Mouse (Mus musculus) testis, postnatal 14 days (tissue): ENCODE measurements around the gene Hipk2.

ENCODE experiments used
- DNase-seq: peaks from one replicate; pipeline ENCODE4 v3.0.0; 2021; ENCODE audit warnings: low spot score

Gene Hipk2

GRCm38 (mm10) chr6:38829452-38829851 is 46.5 kb downstream of the Hipk2 start:
- no peak for DNase-seq

DNA sequence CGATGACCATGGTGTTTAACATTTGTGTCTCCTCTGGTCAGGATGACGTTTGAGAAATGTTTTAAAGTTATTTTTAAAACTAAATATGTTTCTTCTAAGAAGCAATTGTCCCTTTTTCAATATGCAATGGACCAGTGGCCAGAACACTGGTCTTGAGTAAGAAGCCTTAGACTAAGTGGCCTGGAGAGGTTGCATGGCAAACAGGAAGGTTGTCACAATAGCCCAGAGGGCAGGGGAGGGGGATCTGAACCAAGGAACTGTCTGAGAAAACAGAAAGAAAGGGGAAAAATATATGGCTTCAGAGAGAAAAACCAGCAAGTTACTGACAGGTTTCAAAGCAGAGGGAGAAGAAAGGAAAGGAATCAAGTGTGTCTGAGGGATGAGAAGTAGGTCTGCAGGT is 47.8 kb downstream of the Hipk2 start:
- no peak for DNase-seq

GRCm38 (mm10) chr6:38827435-38827834 is 48.5 kb downstream of the Hipk2 start:
- no peak for DNase-seq

DNA sequence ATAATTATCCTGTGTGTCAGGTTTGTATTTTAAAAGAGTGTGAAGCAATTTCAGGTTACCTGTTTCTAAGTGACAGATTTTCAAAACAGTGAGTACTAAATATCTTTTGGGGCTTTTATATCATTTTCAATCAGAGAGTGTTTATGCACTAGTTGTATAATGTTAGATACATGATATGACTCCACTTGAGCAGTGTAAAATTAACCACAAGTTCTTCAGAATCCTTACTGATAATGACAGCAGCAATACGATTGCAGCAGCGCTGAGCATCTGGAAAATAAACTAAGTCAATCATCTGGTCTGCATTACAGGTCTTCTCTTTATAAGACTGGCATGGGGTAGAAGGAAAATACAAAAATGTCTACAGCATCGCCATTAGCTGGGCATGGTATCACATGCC is 49.1 kb downstream of the Hipk2 start:
- no peak for DNase-seq

- no peak for DNase-seq
Observed at GRCm38 (mm10) chr6:38825886-38826285, 50.1 kb downstream of the Hipk2 start.

DNA sequence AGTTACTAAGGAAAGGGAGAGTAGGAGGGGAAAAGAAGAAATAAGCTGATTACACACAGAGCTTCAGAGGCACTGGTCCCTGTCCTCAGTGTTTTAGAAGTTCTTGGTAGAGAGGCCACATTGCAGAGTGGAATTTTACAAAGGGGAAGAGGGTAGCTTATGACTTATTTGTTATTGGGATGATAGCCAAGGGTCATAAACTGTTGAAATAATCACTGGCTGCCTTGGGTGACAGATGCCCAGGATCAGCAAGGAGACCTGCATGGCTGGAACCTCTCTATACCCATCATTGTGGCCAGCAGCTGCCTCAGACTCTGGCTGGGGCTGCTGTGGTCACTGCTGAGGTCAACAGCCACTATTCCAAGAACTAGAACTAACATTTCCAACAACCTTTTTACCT is 52.1 kb downstream of the Hipk2 start:
- DNase-seq, result no peak

DNA sequence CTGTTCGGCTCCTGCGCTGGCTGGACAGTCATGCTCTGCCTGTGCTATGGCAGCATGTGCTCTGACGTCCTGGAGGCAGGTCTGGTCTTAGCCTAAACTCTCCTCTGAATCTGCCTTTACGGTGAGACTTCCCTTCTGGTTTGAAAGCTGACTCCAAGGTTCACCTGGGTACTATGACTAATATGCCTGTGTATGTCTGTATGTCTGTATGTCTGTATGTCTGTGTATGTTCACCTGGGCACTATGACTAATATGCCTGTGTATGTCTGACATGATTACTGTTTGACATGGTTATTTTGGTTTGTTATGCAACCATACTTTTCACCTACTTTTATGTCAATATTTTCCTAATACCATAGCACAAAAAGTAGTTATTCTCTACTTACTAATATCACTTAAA is 52.8 kb downstream of the Hipk2 start:
- DNase-seq, result no peak

DNA sequence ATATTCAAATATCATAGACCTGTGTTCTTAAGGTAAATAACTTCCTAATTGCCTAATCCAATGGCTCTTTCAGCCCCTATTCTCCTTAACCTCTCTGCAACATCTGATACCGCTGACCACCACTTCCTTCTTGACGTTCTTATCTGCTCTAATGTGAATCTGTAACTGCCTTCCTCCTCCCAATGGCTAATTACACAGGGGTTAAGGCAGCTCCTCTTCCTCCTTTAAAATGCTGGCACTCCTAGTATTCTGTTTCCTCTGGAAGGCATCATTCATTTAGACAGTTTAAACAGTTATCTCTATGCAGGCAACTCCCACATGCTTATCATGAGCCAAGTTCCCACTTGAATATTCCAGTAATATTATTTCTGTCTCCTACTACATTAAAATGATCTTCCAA is 54.3 kb downstream of the Hipk2 start:
- DNase-seq, result no peak

GRCm38 (mm10) chr6:38820862-38821261 is 55.1 kb downstream of the Hipk2 start:
- DNase-seq, result no peak

DNA sequence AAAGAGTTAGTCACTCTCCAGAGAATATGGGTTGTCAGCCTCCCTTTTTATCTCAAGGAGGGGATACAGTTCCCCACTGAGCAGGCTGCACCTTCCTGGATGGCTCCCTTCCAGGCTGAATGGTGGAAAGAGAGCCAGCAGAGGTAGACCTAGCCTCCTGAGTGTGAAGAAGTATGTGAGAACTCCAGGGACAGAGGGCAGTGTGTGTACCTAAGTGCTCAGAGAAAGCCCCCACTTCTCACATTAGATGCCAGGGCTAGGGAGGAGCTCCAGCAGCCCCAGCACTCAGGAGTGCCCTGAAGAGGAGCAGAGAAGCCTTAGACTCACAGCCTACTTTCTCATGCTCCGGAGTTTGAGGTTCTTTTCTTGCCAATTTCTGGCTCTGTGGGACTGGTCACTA is 59.7 kb downstream of the Hipk2 start:
- no peak for DNase-seq

- DNase-seq, result no peak
Observed at GRCm38 (mm10) chr6:38815582-38815981, 60.4 kb downstream of the Hipk2 start.

DNA sequence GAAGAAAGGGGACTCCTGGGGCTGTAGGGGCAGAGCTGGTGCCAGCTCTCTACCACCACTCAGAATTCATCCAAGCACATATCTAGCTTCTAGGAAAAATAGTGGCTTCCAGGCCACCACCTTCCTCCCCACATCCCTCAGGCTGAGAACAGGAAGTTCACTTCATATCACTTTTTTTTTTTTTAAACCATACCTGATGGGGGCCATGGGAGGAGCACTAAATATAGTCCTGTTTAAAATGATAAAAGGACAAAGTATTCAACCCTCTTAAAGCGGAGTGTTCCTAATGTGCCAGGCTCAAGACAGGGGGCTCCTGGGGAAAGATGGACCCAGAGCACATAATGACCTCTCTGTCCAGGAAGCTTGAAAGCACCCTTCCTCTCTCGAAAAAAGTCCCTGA is 61.3 kb downstream of the Hipk2 start:
- no peak for DNase-seq

GRCm38 (mm10) chr6:38811459-38812145 is 64.4 kb downstream of the Hipk2 start:
- no peak for DNase-seq

- DNase-seq, result no peak
Observed at GRCm38 (mm10) chr6:38810121-38810475, 65.9 kb downstream of the Hipk2 start.

DNA sequence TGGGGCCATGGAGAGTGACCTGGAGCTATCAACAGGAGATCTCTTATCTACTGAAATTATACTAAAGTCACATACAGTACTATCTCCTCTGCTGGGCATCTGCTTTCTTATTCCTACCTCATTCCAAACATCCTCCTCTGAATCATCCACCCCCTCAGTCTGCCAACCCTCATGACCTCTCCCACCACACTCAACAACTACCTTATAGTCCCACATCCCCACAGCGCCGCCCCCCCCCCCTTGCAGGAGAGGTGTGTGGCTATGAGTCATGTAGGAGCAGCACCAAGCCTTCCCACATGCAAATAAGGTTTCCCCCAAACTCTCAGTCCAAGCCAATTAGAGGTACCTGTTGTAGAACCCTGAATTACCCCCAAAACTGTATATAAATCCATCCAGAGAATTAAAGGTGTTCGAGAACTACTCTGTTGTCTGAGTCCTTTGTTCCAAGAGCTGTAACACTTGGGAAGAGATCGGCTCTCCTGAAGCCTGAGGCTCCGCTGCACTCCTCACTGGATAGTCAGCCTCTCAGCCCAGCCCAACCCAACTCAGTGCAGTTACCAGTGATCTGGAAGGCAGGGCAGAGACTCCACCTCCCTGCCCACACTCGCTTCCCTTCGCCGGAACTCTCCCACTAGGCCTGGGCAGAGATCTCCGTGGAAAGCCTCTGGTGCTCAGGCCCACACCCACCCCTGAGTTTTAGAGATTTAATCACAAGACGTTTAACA is 66.4 kb downstream of the Hipk2 start:
- DNase-seq, result no peak

- DNase-seq, result no peak
Observed at GRCm38 (mm10) chr6:38808317-38808716, 67.6 kb downstream of the Hipk2 start.

DNA sequence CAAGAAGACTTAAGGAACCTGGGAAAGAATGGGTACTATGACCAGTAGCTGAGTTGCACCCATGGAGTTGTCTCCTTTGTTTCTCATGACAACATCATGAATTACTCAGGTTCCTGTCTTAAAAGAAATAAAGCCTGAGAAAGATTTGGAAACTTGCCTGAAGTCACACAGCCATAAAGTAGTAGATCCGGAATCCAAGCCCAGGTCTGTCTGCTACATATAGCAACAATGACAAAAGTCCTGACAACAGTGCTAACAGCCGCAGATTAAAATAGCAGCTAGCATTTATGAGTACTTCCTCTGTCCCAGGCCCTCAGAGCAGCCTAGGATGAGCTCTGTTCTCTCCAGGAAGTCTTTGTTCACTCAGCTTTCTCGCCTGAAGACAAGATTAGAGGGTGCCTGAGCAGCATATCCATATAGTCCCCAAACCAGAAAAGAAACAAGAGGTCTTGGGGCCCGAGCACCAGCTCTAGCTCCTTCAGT is 69.0 kb downstream of the Hipk2 start:
- no peak for DNase-seq

GRCm38 (mm10) chr6:38805612-38806011 is 70.4 kb downstream of the Hipk2 start:
- no peak for DNase-seq

GRCm38 (mm10) chr6:38801252-38801651 is 74.7 kb downstream of the Hipk2 start:
- no peak for DNase-seq

DNA sequence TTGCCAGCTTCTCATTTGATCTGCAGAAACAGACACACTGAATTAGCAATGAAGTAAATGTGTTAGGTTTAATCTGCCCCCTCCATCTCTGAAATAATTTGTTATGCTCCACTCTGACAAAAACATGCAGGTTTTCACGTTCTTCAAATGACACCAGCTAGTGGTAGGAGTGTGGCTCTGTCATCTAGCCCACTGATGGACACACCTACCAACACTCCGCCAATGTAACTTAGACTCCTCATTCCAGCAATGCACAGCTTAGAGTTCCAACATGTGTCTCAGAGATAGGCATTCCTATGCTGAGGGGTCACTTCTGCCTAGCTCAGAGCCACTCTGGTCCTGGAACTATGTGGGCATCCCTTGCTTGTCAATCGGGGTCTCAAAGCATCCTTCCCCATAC is 78.4 kb downstream of the Hipk2 start:
- no peak for DNase-seq

DNA sequence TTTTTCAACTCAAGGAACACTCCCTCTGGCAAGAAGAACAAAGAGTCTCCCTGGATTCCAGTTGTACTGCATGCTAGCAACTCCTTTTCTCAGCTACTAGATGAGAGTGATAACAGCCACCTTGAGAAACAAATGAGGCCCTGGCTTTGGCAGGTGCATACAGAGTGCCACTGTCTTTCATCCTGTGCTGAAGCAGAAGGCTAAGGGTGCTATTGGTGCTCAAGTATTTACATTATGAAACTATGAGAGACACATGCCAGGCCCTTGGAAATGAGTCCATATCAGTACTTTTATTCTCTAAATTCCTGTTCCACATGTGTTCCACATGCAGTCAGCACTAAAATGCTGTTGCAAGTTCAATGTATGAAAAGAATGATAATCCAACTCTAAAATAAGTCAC is 79.0 kb downstream of the Hipk2 start:
- no peak for DNase-seq

GRCm38 (mm10) chr6:38796388-38796787 is 79.6 kb downstream of the Hipk2 start:
- no peak for DNase-seq

DNA sequence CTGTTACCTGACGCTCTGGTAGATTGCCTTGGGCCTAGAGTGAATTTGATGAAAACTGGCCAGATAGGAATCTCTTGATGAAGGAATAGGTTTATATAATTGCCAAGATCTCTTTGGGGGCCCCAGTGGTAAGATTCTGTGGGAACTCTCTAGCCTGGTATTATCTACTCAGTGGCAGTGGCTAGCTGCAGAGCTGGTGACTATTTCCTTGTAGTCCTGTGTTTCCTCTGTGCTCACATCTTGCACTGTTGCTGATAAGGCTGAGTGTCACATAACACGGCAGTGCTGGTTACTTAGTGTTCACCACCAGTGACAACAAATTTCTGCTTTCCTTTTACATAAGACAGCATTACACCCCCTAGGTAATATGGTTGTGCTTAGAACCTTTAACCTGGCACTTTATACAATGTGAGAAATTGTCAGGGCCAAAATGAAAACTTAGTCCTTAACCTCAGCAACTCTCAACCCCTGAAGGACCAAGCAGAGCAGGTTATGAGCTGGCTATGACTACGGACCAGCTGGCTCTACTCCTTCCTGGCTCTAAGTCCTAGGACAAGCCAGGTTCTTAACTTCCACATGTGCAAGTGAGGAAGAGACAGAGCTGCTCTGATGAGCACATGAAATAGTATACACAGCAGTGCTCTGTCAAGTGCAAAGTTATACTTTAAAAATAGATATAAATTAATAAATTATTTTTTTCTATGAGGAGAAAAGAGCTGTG is 80.7 kb downstream of the Hipk2 start:
- no peak for DNase-seq
